Mouse (Mus musculus) ES-Bruce4 (cell line): Measurements from ENCODE around the gene Tsc1. TPM values are rescaled to one million over a fixed set of nuclear protein-coding genes. Genes with fewer than 3 reads are reported as not detected.

ENCODE experiments used
- H3K27ac ChIP-seq: 2 replicates; pipeline ENCODE4 v1.5.1; 2012; ENCODE audit warnings: low read length, inconsistent platforms; ENCODE audit not compliant: insufficient read depth
- H3K27me3 ChIP-seq: 2 replicates; pipeline ENCODE4 v1.6.1; 2012; ENCODE audit warnings: mild to moderate bottlenecking, low read length, inconsistent platforms; ENCODE audit not compliant: control insufficient read depth, poor library complexity, insufficient read depth, severe bottlenecking
- H3K36me3 ChIP-seq: 2 replicates; pipeline ENCODE4 v1.6.1; 2012; ENCODE audit warnings: inconsistent platforms, mild to moderate bottlenecking, low read length, moderate library complexity; ENCODE audit not compliant: control insufficient read depth, poor library complexity, insufficient read depth, severe bottlenecking
- H3K4me1 ChIP-seq: one replicate; pipeline ENCODE4 v1.8.1; 2011; ENCODE audit warnings: low read length; ENCODE audit not compliant: control insufficient read depth, insufficient read depth
- H3K4me3 ChIP-seq: 2 replicates; pipeline ENCODE4 v1.5.1; 2011; ENCODE audit warnings: low read depth, mild to moderate bottlenecking, low read length
- H3K9ac ChIP-seq: 2 replicates; pipeline ENCODE4 v1.6.1; 2012; ENCODE audit warnings: low read depth, mild to moderate bottlenecking, inconsistent platforms; ENCODE audit not compliant: poor library complexity, severe bottlenecking
- H3K9me3 ChIP-seq: replicated peaks from 2 replicates; pipeline ENCODE4 v1.6.1; 2012; ENCODE audit warnings: mild to moderate bottlenecking, low read length, inconsistent platforms; ENCODE audit not compliant: control insufficient read depth, poor library complexity, insufficient read depth, severe bottlenecking
- CTCF ChIP-seq: IDR thresholded peaks from one replicate; pipeline ENCODE4 v1.8.1; 2011; ENCODE audit warnings: low read depth, low read length
- EP300 ChIP-seq: IDR thresholded peaks from 2 replicates; pipeline ENCODE4 v1.6.1; 2011; ENCODE audit warnings: low read depth, low read length; ENCODE audit not compliant: insufficient read depth
- POLR2A ChIP-seq: IDR thresholded peaks from one replicate; pipeline ENCODE4 v1.8.1; 2011; ENCODE audit warnings: low read length; ENCODE audit not compliant: insufficient read depth
- polyA plus RNA-seq: library from polyadenylated mRNA; stranded (reverse); fragments of >200 nt; gene quantifications from 2 replicates; pipeline ENCODE4 v1.2.4, GENCODE M21; 2011; ENCODE audit warnings: low read depth; ENCODE audit not compliant: missing spikeins, insufficient read depth, insufficient read length

Gene Tsc1
- polyA plus RNA-seq, 1 experiment, result 32.5 TPM

DNA sequence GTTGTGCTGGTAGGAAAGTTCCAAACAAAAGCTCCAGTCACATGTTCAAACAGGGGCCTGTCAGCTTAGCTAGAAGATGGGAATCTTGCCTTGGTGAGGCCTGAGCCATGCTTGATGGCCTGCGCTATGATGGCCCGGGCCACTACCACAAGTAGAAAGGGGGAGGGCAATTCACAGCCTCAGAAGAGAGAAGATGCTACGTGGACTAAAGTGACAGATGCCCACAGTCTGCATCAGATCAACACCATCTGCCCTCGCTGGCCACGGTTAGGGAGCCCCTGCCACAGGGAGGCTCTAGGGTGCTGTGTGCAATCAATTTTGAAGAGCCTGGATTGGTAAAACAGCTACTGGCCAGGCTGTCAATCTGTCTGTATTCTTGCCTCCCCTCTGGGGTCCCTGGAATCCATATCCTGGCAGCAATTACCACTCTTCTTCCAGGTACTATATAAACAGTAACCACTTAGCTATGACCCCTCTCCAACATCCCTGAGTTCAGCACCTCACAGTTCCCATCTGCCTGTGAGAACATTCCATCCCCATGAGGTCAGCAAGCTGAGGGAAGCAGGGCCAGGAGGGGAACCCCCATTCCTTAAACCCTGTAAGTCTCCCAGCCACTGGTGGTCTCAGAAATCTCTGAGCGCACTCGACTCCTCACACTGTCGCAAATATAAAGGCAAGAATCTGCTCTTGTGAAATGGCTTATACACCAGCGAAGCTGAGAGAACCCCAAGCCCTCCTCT, 3.8 kb upstream of the Tsc1 start:
- TF ChIP-seq CTCF (no peak), EP300 (no peak), POLR2A (no peak)
- Histone ChIP-seq H3K27ac (no peak overlapping the region), H3K36me3 (no peaks in the 10 kb centered on the region)

DNA sequence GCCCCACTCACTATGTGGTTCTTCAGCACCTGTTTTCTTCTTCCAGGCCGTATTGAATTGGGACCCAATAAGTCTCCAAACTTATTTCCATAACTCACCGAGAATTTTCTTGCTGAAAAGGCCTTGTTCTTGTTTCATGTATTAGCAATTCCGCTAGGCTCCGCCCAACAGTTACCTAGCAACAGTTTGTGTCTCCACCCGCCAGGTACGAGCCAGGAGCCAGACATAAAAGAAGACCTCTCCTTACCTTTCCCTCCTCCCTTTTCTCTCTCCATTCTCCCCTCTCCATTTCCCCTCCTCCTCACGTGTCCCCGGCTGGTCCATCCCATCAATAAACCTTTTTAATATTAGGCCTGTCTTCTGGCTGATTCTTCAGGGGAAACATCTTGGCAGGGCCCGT, 2.7 kb upstream of the Tsc1 start:
- Histone ChIP-seq H3K27me3 (no peaks in the 10 kb centered on the region), H3K4me1 (no peaks in the 10 kb centered on the region), H3K4me3 (peak overlapping the region; percentile 71), H3K9me3 (no peaks in the 10 kb centered on the region), H3K27ac (no peak overlapping the region), H3K36me3 (no peaks in the 10 kb centered on the region), H3K9ac (peak overlapping the region; percentile 24; the same call in 1 of the 2 replicates)
- TF ChIP-seq CTCF (no peak), EP300 (no peak), POLR2A (no peak)

More for the DNA sequence above, 3.8 kb upstream of the Tsc1 start:
- H3K27me3 ChIP-seq, result no peaks in the 10 kb centered on the region
- no peaks in the 10 kb centered on the region for H3K9me3 ChIP-seq
- H3K4me1 ChIP-seq, result no peaks in the 10 kb centered on the region
- no peak overlapping the region for H3K4me3 ChIP-seq
- no peak overlapping the region for H3K9ac ChIP-seq

DNA sequence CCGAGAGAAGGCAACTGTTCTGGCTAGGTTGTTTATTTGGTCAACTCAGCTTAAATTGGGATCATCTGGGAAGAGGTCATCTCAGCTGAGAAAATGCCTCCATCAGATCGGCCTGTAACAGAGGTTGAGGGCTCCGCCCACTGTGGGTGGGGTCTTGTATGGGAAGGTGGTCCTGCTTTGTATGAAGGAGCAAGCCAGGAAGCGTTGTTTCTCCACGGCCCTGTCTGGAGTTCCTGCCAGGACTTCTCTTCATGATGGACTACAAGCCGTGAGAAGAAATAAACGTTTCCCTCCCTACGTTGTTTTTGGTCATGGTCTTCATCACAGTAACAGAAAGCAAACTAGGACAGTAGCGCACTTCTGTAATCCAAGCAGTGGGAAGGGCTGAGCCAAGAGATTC, 2.1 kb upstream of the Tsc1 start:
- Histone ChIP-seq H3K4me3 (peak overlapping the region; percentile 71), H3K9ac (peak overlapping the region; percentile 24; the same call in 1 of the 2 replicates), H3K27ac (peak overlapping the region; percentile 68; the same call in 1 of the 2 replicates), H3K9me3 (no peaks in the 10 kb centered on the region), H3K27me3 (no peaks in the 10 kb centered on the region), H3K4me1 (no peaks in the 10 kb centered on the region), H3K36me3 (no peaks in the 10 kb centered on the region)
- TF ChIP-seq CTCF, result no peak
- no peak for TF ChIP-seq EP300
- TF ChIP-seq POLR2A, result peak; percentile 63

DNA sequence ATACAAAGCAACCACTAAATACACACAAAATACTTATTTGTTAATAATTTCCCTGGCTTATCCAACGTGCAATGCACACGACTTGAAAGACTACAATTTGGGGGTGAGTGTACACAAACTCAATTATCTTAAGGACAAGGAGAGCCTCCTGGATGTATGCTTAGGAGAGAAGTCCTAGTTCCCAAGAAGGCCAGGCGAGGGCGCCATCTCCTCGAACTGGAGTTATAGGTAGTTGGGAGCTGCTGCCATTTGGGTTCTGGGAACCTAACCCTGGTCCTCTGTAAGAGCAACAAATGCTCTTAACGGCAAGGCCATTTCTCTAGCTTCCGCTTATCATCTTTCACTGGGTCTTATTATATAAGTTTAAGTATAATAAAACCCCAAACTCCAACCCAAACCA, 1.2 kb upstream of the Tsc1 start:
- Histone ChIP-seq H3K27ac (no peak overlapping the region; the same call in 1 of the 2 replicates), H3K27me3 (no peaks in the 10 kb centered on the region), H3K9me3 (no peaks in the 10 kb centered on the region), H3K4me3 (no peak overlapping the region), H3K36me3 (no peaks in the 10 kb centered on the region), H3K4me1 (no peaks in the 10 kb centered on the region), H3K9ac (no peak overlapping the region)
- TF ChIP-seq EP300 (no peak), CTCF (peak; percentile 78), POLR2A (no peak)

DNA sequence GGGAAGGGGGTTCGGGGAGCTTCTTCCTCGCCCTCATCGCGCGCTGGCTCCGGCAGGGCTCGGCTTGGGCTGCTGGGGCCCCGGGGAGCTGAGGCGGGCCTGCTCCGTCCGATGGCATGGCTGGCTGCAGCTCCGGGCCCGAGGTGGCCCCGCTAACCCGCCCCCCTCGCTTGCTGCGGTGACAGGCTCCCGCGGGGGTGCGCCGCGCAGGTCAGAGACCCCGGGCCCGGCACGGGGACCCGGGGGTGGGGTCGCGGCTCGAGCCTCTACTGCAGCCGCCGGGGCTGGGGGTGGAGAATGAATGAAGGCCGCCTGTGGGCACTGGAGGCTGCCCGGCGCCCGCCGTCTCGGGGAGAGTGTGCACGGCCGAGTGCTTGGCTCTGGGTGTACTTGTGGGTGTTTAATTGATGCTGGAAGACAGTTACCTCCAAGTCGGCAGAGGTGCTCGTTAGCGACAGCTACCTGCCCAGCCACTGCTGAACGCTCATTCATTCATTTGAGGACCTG, 460 bp downstream of the Tsc1 start:
- TF ChIP-seq EP300 (no peak), CTCF (no peak), POLR2A (no peak)
- Histone ChIP-seq H3K36me3 (no peaks in the 10 kb centered on the region), H3K9ac (peak overlapping the region; percentile 92), H3K27me3 (no peaks in the 10 kb centered on the region), H3K4me1 (no peaks in the 10 kb centered on the region), H3K27ac (no peak overlapping the region), H3K9me3 (no peaks in the 10 kb centered on the region), H3K4me3 (peak overlapping the region; percentile 71)

DNA sequence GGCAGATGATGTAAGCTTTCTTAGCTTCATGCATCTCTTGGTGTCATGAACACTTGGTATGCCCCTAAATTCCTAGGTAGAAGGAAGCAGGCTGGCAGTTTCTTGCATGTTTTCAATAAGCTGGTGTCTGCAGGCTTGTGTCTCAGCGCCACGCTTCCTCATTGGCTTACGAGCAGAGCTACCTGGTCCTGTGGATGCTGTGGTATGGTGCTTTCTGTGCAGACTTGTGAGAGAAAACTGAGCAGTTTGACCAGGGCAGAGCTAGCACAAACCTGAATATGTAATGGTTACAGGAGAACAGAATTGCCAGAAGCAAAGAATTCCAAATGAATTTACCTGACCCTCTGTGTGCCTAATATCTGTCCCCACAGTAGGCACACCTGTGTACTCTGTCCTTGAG, 2.1 kb downstream of the Tsc1 start:
- Histone ChIP-seq H3K4me1 (no peaks in the 10 kb centered on the region), H3K27ac (no peak overlapping the region), H3K9ac (no peak overlapping the region), H3K27me3 (no peaks in the 10 kb centered on the region), H3K36me3 (no peaks in the 10 kb centered on the region), H3K4me3 (no peak overlapping the region), H3K9me3 (no peaks in the 10 kb centered on the region)
- no peak for TF ChIP-seq POLR2A
- no peak for TF ChIP-seq CTCF
- TF ChIP-seq EP300, result no peak
